Mouse (Mus musculus) embryonic stem cell, embryonic (primary cell): ENCODE measurements around the gene Zfp984.
"Not testable (repeated sequence)": the region's sequence is repeated elsewhere in the genome, so short reads cannot be mapped to it uniquely, and the experiment has no call there.

Source experiments
- CTCF ChIA-PET, 4 experiments: fragments of 300-600 bp in 2 of 4; fragments of 350-600 bp in 2 of 4; sonication (Branson Sonifier 250); formaldehyde crosslinking; loops; one replicate each; lab custom pipeline; 2022; ENCODE audit warnings: inconsistent platforms in 2 of 4; lab: Charles Lee
- POLR2A ChIA-PET, 4 experiments: fragments of 300-600 bp in 2 of 4; fragments of 350-600 bp in 2 of 4; sonication (Branson Sonifier 250); formaldehyde crosslinking; loops; one replicate each; lab custom pipeline; 2022; ENCODE audit warnings: antibody characterized with exemption in 4 of 4, inconsistent platforms in 1 of 4; lab: Charles Lee

The Zfp984 gene

DNA sequence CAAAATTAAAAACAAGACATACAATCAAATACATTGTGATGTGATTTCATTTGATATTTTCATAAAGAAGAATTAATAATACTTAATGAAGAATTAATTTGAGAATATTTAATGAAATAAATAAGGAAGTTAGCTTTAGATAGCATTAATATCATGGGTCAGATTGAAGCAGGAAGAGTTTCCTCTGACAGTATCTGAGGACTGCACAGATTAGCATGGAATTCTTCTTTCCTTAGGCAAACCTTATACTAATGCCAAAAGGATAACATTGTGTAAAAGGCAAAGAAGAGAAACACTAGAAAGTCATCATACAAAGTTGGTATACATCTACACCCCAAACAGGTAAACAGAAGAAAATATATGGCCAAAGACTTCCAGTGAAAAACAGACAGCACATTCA, 17.9 kb downstream of the Zfp984 start:
- CTCF ChIA-PET: not testable (repeated sequence)
- POLR2A ChIA-PET: interaction anchor here in 1 of 4 experiments (0.6 kb wide), 1 partner anchor 59 kb away, joined by 3 read pairs; no protein-coding TSS in a partner anchor

GRCm38 (mm10) chr4:147746255-147746654, 63.3 kb downstream of the Zfp984 start:
- POLR2A ChIA-PET, CTCF ChIA-PET: not testable (repeated sequence)

- CTCF ChIA-PET: not testable (repeated sequence)
- POLR2A ChIA-PET: interaction anchor here in 2 of 4 experiments (0.6 to 1.1 kb wide), 2 partner anchors 463 to 464 kb away, joined by 4 to 31 read pairs; no protein-coding TSS in a partner anchor
These were observed 70.8 kb downstream of the Zfp984 start for GRCm38 (mm10) chr4:147738636-147739369.
